Mouse (Mus musculus) midbrain, embryonic 15.5 days (tissue): Measurements from ENCODE around the gene Cnpy4. TPM values are rescaled to one million over a fixed set of nuclear protein-coding genes. Genes with fewer than 3 reads are reported as not detected.
"Not testable (repeated sequence)": the region's sequence is repeated elsewhere in the genome, so short reads cannot be mapped to it uniquely, and the experiment has no call there.

ENCODE experiments used
- ATAC-seq: fragments of 200-750 bp; cut with Nextera tagmentation; replicated peaks from 2 replicates; pipeline ENCODE4 v1.8.0; 2017; ENCODE audit warnings: moderate TSS enrichment
- H3K27ac ChIP-seq: fragments of 300-500 bp; sonication (generic); 2 replicates; pipeline ENCODE4 v1.5.1; 2015; ENCODE audit warnings: mild to moderate bottlenecking, inconsistent platforms
- H3K27me3 ChIP-seq: fragments of 300-500 bp; sonication (generic); replicated peaks from 2 replicates; pipeline ENCODE4 v1.6.1; 2015; ENCODE audit warnings: inconsistent platforms
- H3K36me3 ChIP-seq: fragments of 300-500 bp; sonication (generic); replicated peaks from 2 replicates; pipeline ENCODE4 v1.6.1; 2015; ENCODE audit warnings: inconsistent platforms
- H3K4me1 ChIP-seq: fragments of 300-500 bp; sonication (generic); 2 replicates; pipeline ENCODE4 v1.6.1; 2015; ENCODE audit warnings: inconsistent platforms
- H3K4me2 ChIP-seq: fragments of 300-500 bp; sonication (generic); 2 replicates; pipeline ENCODE4 v1.6.1; 2015; ENCODE audit warnings: inconsistent platforms, mild to moderate bottlenecking, moderate library complexity
- H3K4me3 ChIP-seq: fragments of 300-500 bp; sonication (generic); 2 replicates; pipeline ENCODE4 v1.5.1; 2015; ENCODE audit warnings: mild to moderate bottlenecking, inconsistent platforms
- H3K9ac ChIP-seq: fragments of 300-500 bp; sonication (generic); 2 replicates; pipeline ENCODE4 v1.6.1; 2015; ENCODE audit warnings: mild to moderate bottlenecking, inconsistent platforms
- H3K9me3 ChIP-seq: fragments of 300-500 bp; sonication (generic); 2 replicates; pipeline ENCODE4 v1.6.1; 2016; ENCODE audit warnings: inconsistent platforms
- WGBS: fragments of 180-500 bp; shearing (Covaris S2); methylation state at CpG from one replicate; pipeline ENCODE4 v1.1.7; 2015; ENCODE audit warnings: mixed read lengths; 5-methylcytosine and 5-hydroxymethylcytosine counted together
- polyA plus RNA-seq: library from polyadenylated mRNA; unstranded; fragments of >200 nt; fragmentation: Nextera tagmentation; extraction: Ambion mirVana; gene quantifications from 2 replicates; pipeline ENCODE4 v1.2.1, GENCODE M21; 2015

Gene Cnpy4
- polyA plus RNA-seq, 1 experiment from 2014 or later: 33.3 TPM

GRCm38 (mm10) chr5:138171695-138172491 is 15.4 kb upstream of the Cnpy4 start, which contains the start of the genes Ap4m1 and Mcm7:
TSS of gene Ap4m1 (plus strand) at chr5:138172002.
TSS of gene Mcm7 (minus strand) at chr5:138172422.
- H3K9me3 ChIP-seq: no peaks in the 10 kb centered on the region
- under 1% methylated on average over 54 of the region's 54 CpGs for WGBS
- peak within 1 kb of the TSS; percentile 51 for H3K9ac ChIP-seq
- peak within 1 kb of the TSS; percentile 61 for H3K4me3 ChIP-seq
- no peaks in the 10 kb centered on the region for H3K27me3 ChIP-seq
- peak within 1 kb of the TSS; percentile 91 for H3K27ac ChIP-seq
- H3K36me3 ChIP-seq: peaks cover 25% of the 10 kb centered on the region
- peak within 1 kb of the TSS; percentile 97 for H3K4me2 ChIP-seq
- peak; percentile 96 for ATAC-seq
- H3K4me1 ChIP-seq: peaks cover 30% of the 10 kb centered on the region

- Histone ChIP-seq H3K4me3 (no peak overlapping the region), H3K4me1 (peaks cover 30% of the 10 kb centered on the region), H3K27me3 (no peaks in the 10 kb centered on the region), H3K9ac (no peak overlapping the region), H3K27ac (no peak overlapping the region), H3K36me3 (peaks cover 25% of the 10 kb centered on the region), H3K4me2 (no peak overlapping the region), H3K9me3 (no peaks in the 10 kb centered on the region)
- no peak for ATAC-seq
- WGBS: 87% methylated on average over 3 of the region's 3 CpGs
Observed at GRCm38 (mm10) chr5:138173217-138173616, 14.1 kb upstream of the Cnpy4 start.

GRCm38 (mm10) chr5:138187661-138188306 is 499 bp downstream of the Cnpy4 start:
- ATAC-seq: peak; percentile 86
- 0% methylated on average over 10 of the region's 10 CpGs for WGBS
- H3K4me1 ChIP-seq: peaks cover 22% of the 10 kb centered on the region

DNA sequence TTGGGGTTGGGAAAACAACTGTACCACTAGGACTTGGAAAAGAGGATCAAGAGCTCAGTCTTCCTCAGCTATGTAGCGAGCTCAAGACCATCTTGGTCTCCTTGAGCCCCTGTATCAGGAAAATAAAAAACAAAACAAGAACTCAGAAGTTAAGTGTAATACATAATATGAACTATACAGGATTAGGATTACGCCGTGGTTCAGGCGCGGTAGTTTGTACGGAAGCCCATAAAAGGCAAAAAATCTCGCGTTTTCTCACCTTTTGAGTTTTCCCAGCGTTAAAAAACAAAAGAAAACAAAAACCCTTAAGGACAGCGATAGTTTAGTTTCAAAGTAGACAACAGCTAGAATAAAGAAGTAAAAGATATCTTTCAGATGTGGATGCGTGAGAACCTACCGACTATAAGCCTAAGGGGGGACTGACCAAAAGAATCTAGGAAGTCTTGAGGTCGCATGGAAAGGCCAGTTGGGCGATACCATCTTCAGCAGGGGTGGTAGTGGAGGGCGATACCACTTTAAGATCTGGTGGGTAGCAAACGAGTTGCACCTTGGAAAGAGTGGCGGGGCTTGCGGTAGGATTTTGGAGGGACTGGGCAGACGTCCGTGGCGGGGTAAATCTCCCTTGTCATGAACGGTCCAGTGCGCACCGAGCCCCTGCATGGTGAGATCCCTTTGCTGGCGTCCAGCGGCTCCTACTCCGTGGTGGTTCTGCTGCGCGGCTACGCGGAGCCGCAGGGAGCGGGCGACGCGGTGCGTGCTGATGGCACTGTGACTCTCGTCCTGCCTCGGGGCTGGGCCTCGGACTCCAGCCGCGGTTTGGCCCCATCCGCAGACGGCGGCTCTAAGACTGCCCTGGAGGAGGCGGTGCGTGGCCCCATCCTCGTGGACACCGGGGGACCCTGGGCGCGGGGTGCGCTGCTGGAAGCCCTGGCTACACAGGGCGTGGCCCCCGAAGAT is 6.8 kb downstream of the Cnpy4 start, which contains the start of gene Mblac1:
Mblac1 (plus strand) TSS at position 544 of the 957 bp plus-strand sequence.
- Histone ChIP-seq H3K4me3 (peak within 1 kb of the TSS; percentile 73), H3K36me3 (peaks cover 12% of the 10 kb centered on the region), H3K4me1 (peaks cover 21% of the 10 kb centered on the region), H3K27me3 (no peaks in the 10 kb centered on the region), H3K27ac (peak within 1 kb of the TSS; percentile 92), H3K9me3 (no peaks in the 10 kb centered on the region), H3K9ac (peak within 1 kb of the TSS; percentile 86), H3K4me2 (peak within 1 kb of the TSS; percentile 66)
- ATAC-seq: peak; percentile 87
- WGBS: 6% methylated on average over 54 of the region's 54 CpGs

More at GRCm38 (mm10) chr5:138187661-138188306, 499 bp downstream of the Cnpy4 start:
- H3K27me3 ChIP-seq: no peaks in the 10 kb centered on the region
- no peaks in the 10 kb centered on the region for H3K9me3 ChIP-seq
- H3K4me2 ChIP-seq: peak overlapping the region; percentile 71
- peaks cover 15% of the 10 kb centered on the region for H3K36me3 ChIP-seq
- peak overlapping the region; percentile 71 for H3K4me3 ChIP-seq
- peak overlapping the region; percentile 71 for H3K9ac ChIP-seq
- peak overlapping the region; percentile 84 for H3K27ac ChIP-seq

DNA sequence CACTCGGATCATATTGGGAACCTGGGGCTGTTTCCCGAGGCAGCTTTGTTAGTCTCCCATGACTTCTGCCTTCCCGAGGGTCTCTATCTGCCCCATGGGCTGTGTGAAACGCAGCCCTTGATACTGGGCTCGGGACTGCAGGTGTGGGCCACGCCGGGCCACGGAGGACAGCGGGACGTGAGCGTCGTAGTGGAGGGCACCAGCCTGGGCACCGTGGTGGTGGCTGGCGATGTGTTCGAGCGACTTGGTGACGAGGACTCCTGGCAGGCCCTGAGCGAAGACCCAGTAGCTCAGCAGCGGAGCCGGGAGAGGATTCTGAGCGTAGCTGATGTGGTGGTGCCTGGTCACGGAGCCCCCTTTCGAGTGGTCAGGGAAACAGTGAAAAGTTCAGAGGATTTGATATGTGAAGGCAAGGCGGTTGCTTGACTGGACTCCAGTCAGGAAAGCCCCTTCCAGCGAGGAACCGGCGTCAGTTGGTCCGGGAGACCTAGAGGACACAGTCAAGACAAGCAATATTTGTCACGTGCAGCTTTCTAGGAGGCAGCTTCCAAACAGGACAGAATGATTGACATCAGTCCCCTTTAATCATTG is 7.6 kb downstream of the Cnpy4 start:
- peak overlapping the region; percentile 86 for H3K9ac ChIP-seq
- peaks cover 21% of the 10 kb centered on the region for H3K4me1 ChIP-seq
- H3K27ac ChIP-seq: peak overlapping the region; percentile 92
- peak; percentile 72 for ATAC-seq
- 1% methylated on average over 29 of the region's 29 CpGs for WGBS
- H3K27me3 ChIP-seq: no peaks in the 10 kb centered on the region
- no peaks in the 10 kb centered on the region for H3K9me3 ChIP-seq
- peaks cover 12% of the 10 kb centered on the region for H3K36me3 ChIP-seq
- peak overlapping the region; percentile 73 for H3K4me3 ChIP-seq
- H3K4me2 ChIP-seq: peak overlapping the region; percentile 66

GRCm38 (mm10) chr5:138195463-138195862 is 8.2 kb downstream of the Cnpy4 start:
- WGBS: 70% methylated on average over 7 of the region's 7 CpGs
- Histone ChIP-seq H3K27ac (peak overlapping the region; percentile 92), H3K36me3 (peaks cover 12% of the 10 kb centered on the region), H3K4me3 (peak overlapping the region; percentile 73), H3K4me2 (peak overlapping the region; percentile 66), H3K4me1 (peaks cover 21% of the 10 kb centered on the region), H3K9me3 (no peaks in the 10 kb centered on the region), H3K27me3 (no peaks in the 10 kb centered on the region), H3K9ac (peak overlapping the region; percentile 86)
- no peak for ATAC-seq

DNA sequence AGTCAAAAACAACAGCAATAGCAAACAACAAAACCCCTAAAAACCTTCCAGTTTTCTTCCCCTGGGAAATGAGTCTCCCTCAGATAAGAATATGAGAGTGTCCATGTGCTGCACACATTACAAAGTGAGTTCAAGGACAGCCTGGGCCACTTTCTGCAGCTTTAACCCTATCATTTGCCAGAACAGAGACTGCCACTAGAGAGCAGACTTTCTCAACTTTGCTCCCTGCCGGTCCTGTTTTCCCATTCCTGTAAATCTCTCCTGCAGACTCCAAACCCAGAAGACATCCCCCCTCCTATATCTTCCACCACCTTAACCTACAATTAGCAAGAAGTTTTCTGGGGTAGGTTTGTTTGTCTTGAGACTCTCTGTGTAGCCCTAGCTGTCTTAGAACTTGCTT is 12.3 kb downstream of the Cnpy4 start:
- no peak overlapping the region for H3K4me2 ChIP-seq
- H3K4me1 ChIP-seq: peaks cover 13% of the 10 kb centered on the region
- H3K36me3 ChIP-seq: no peaks in the 10 kb centered on the region
- WGBS: 5% methylated on average over 1 of the region's 1 CpGs
- H3K9me3 ChIP-seq: no peaks in the 10 kb centered on the region; the same call in 1 of the 2 replicates
- H3K27me3 ChIP-seq: no peaks in the 10 kb centered on the region
- no peak overlapping the region for H3K27ac ChIP-seq
- H3K9ac ChIP-seq: no peak overlapping the region
- ATAC-seq: no peak
- no peak overlapping the region for H3K4me3 ChIP-seq

DNA sequence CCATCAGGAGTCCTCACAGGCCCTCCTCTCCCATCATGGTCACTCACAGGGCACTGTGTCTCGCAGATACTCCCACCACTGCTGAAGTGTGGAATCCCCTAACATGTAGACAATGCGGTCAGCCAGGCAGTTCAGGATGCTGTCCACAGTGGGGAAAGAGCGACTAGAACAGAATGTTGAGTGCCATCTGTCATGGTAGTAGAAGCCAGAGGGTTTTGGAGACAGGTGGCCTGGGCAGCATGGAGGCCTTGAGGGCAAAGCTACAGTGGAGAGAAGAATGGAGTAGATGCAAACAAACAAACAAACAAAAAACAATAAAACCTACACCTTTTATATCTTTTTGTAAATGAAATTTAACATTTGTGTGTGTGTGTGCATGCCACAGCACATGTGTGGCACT is 14.8 kb downstream of the Cnpy4 start:
- H3K27me3 ChIP-seq: no peaks in the 10 kb centered on the region
- H3K36me3 ChIP-seq: no peaks in the 10 kb centered on the region
- no peak overlapping the region for H3K4me2 ChIP-seq
- no peak overlapping the region for H3K9ac ChIP-seq
- H3K4me3 ChIP-seq: no peak overlapping the region
- ATAC-seq: no peak
- H3K9me3 ChIP-seq: no peaks in the 10 kb centered on the region; the same call in 1 of the 2 replicates
- H3K27ac ChIP-seq: no peak overlapping the region
- H3K4me1 ChIP-seq: no peaks in the 10 kb centered on the region
- WGBS: 78% methylated on average over 3 of the region's 3 CpGs

- Histone ChIP-seq H3K4me2 (no peak overlapping the region), H3K4me3 (no peak overlapping the region), H3K9ac (no peak overlapping the region), H3K27me3 (no peaks in the 10 kb centered on the region), H3K27ac (no peak overlapping the region), H3K36me3 (no peaks in the 10 kb centered on the region), H3K9me3 (no peaks in the 10 kb centered on the region; the same call in 1 of the 2 replicates), H3K4me1 (no peaks in the 10 kb centered on the region)
- no peak for ATAC-seq
- 79% methylated on average over 1 of the region's 1 CpGs for WGBS
Observed at GRCm38 (mm10) chr5:138207253-138207652, 20.0 kb downstream of the Cnpy4 start.

DNA sequence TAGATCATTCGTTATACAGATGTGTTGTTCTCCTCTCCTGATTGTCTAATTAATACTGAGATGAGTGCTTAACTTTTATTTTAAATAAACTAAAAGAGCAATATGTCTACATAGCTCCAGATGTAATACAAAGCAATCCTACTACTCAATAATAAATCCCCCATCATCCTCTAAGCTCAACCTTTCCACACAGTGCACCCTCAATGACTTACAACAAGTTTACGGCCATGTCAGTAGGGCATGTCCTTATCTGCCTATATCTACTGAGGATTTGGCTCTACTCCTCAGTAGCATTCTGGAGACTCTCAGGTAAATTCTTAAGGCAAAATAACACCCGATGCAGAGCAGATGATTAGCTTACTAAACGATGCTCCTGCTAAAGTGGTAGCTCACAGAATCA is 20.6 kb downstream of the Cnpy4 start:
- no peaks in the 10 kb centered on the region for H3K36me3 ChIP-seq
- 87% methylated on average over 4 of the region's 4 CpGs for WGBS
- no peak for ATAC-seq

GRCm38 (mm10) chr5:138216632-138217031 is 29.3 kb downstream of the Cnpy4 start:
- not testable (repeated sequence) for H3K4me1 ChIP-seq, H3K4me3 ChIP-seq, H3K36me3 ChIP-seq, H3K9ac ChIP-seq, H3K4me2 ChIP-seq, H3K9me3 ChIP-seq, H3K27me3 ChIP-seq, H3K27ac ChIP-seq, ATAC-seq
- WGBS: 94% methylated on average over 13 of the region's 13 CpGs

More for the DNA sequence above, 20.6 kb downstream of the Cnpy4 start:
- Histone ChIP-seq H3K4me1 (no peaks in the 10 kb centered on the region), H3K27ac (no peak overlapping the region), H3K9ac (no peak overlapping the region), H3K4me2 (no peak overlapping the region), H3K9me3 (no peaks in the 10 kb centered on the region; the same call in 1 of the 2 replicates), H3K27me3 (no peaks in the 10 kb centered on the region), H3K4me3 (no peak overlapping the region)
